Mouse (Mus musculus): ENCODE measurements around the gene Gm13271.
"Not testable (repeated sequence)": the region's sequence is repeated elsewhere in the genome, so short reads cannot be mapped to it uniquely, and the experiment has no call there.

Gm13271 gene

GRCm38 (mm10) chr4:88754818-88755340 is at the start of gene Gm13271:
Gm13271 (plus strand) TSS chr4:88754868.
- peak; percentile 41 for DNase-seq

GRCm38 (mm10) chr4:88705924-88706323 is 48.7 kb upstream of the Gm13271 start:
- DNase-seq: no peak

- peak; percentile 53 for DNase-seq
These were observed 47.4 kb upstream of the Gm13271 start for GRCm38 (mm10) chr4:88707128-88707826.

- no peak for DNase-seq
These were observed 40.4 kb upstream of the Gm13271 start for GRCm38 (mm10) chr4:88714281-88714680.

GRCm38 (mm10) chr4:88715059-88715458 is 39.6 kb upstream of the Gm13271 start:
- DNase-seq: no peak

GRCm38 (mm10) chr4:88718715-88719114 is 36.0 kb upstream of the Gm13271 start:
- DNase-seq: peak; percentile 46

GRCm38 (mm10) chr4:88721791-88722721 is 32.6 kb upstream of the Gm13271 start, which contains the start of the genes Gm26566 and Klhl9:
Gm26566 (plus strand) TSS chr4:88721805.
Klhl9 (minus strand) TSS chr4:88722465.
- DNase-seq: peak; percentile 91

- no peak for DNase-seq
These were observed 31.1 kb upstream of the Gm13271 start for GRCm38 (mm10) chr4:88723497-88724090.

GRCm38 (mm10) chr4:88726727-88727126 is 27.9 kb upstream of the Gm13271 start:
- DNase-seq: no peak

- peak; percentile 79 for DNase-seq
These were observed 27.3 kb upstream of the Gm13271 start for GRCm38 (mm10) chr4:88727324-88727723.

- DNase-seq: peak; percentile 84
These were observed 16.2 kb upstream of the Gm13271 start for GRCm38 (mm10) chr4:88738480-88738879.

- no peak for DNase-seq
These were observed 15.6 kb upstream of the Gm13271 start for GRCm38 (mm10) chr4:88739036-88739435.

- no peak for DNase-seq
These were observed 13.2 kb upstream of the Gm13271 start for GRCm38 (mm10) chr4:88741426-88741825.

- DNase-seq: no peak
These were observed 11.8 kb upstream of the Gm13271 start for GRCm38 (mm10) chr4:88742771-88743371.

- DNase-seq: no peak
These were observed 10.5 kb upstream of the Gm13271 start for GRCm38 (mm10) chr4:88744207-88744606.

- DNase-seq: no peak
These were observed 4.7 kb upstream of the Gm13271 start for GRCm38 (mm10) chr4:88749926-88750325.

GRCm38 (mm10) chr4:88756581-88757513 is 2.2 kb downstream of the Gm13271 start:
- DNase-seq: peak; percentile 4

GRCm38 (mm10) chr4:88757628-88758031 is 3.0 kb downstream of the Gm13271 start:
- peak; percentile 91 for DNase-seq

- DNase-seq: not testable (repeated sequence)
These were observed 4.1 kb downstream of the Gm13271 start for GRCm38 (mm10) chr4:88758751-88759150.

GRCm38 (mm10) chr4:88759610-88760268 is 5.1 kb downstream of the Gm13271 start, which contains the start of gene Gm13283:
Gm13283 (plus strand) TSS chr4:88760119.
- DNase-seq: peak; percentile 58

- DNase-seq: peak; percentile 85
These were observed 5.8 kb downstream of the Gm13271 start for GRCm38 (mm10) chr4:88760431-88760830.
